Mouse (Mus musculus) E14TG2a.4 (cell line): Measurements from ENCODE around the gene Lrfn4.

Experiments
- CTCF ChIP-seq: conservative IDR thresholded peaks from 2 replicates; pipeline ENCODE4 v1.5.1; 2014; ENCODE audit warnings: low read length
- NANOG ChIP-seq: IDR thresholded peaks from 2 replicates; pipeline ENCODE4 v1.6.1; 2014; ENCODE audit warnings: borderline replicate concordance, low read length, mixed read lengths
- POU5F1 ChIP-seq: IDR thresholded peaks from 2 replicates; pipeline ENCODE4 v1.6.1; 2014; ENCODE audit warnings: low read length, borderline replicate concordance

DNA sequence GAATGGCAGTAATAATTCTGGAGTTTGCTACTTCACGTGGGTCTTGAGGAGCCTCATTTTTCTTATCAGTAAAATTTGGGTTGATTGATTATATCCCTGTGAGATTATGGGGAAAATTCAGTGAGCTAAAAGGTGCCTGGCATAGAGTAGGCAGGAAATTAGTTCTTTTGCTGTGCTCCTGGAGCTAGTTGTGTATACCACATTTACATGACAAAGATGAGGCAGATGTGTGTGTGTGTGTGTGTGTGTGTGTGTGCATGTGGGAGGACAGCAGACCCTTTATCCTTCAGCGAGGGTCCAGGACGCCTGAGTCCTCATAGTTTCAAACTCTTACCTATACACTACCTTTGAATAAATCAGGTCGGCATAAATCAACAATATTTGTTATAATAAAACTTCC is 43.4 kb downstream of the Lrfn4 start:
- TF ChIP-seq CTCF: no peak
- TF ChIP-seq NANOG: no peak
- no peak; the same call in 1 of the 2 replicates for TF ChIP-seq POU5F1
